In the genomic region with DNA sequence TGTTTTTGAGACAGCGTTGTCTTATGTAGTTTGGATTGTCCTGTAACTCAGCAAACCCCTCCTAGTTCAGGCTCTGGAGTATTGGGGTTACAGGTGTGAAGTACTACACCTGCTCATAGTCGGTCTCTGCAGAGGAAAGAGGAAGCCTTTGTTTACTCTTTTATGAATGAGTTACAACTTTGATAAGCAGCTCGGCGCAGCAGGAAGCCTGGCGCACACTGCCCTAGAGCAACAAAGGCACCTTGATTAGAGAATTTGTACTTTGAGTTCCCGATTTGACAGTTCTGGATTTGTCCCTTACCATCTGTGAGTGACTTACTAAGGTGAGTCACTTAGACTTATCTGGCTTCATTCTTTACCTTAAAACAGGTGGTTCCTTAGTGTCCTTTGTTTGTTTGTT, we compare ENCODE assay signal across 28 mouse cellular contexts. TPM values are rescaled to one million over a fixed set of nuclear protein-coding genes. Genes with fewer than 3 reads are reported as not detected.
A peak's percentile ranks its signal among the peaks of the same experiment; 100 is the strongest.
DNase-seq lines count a peak whose midpoint lies in the region; ATAC-seq and TF ChIP-seq lines count a peak whose summit lies in the region.
"Had no signal": no experiment of that assay in that cellular context is flagged by ENCODE, and none has a peak within 500 bp of the region (broad histone marks: within the 10 kb centered on the region; RNA-seq: fewer than 3 reads in every experiment).

No protein-coding gene starts in this region.

- H3K27me3 ChIP-seq in intestine, embryonic 14.5 days (replicated peaks; ENCODE audit: control insufficient read depth, insufficient read depth, low read length): no peaks in the 10 kb centered on the region
- H3K27me3 ChIP-seq in intestine, embryonic 15.5 days (replicated peaks): no peaks in the 10 kb centered on the region
- H3K27me3 ChIP-seq in stomach, embryonic 14.5 days (ENCODE audit: control insufficient read depth, insufficient read depth, low read length): no peaks in the 10 kb centered on the region
- no peaks in the 10 kb centered on the region for H3K27me3 ChIP-seq in stomach, postnatal 0 days (ENCODE audit: control insufficient read depth, insufficient read depth, low read length)
- H3K27me3 ChIP-seq: heart, embryonic 13.5 days had no signal

- no peak overlapping the region for H3K9ac ChIP-seq in intestine, embryonic 14.5 days (ENCODE audit: low read length)
- H3K9ac ChIP-seq in intestine, embryonic 15.5 days: no peak overlapping the region
- H3K9ac ChIP-seq in stomach, embryonic 14.5 days (replicated peaks; ENCODE audit: low read depth, low read length): no peak overlapping the region
- no peak overlapping the region for H3K9ac ChIP-seq in stomach, postnatal 0 days (ENCODE audit: low read length)
- H3K9ac ChIP-seq: embryonic facial prominence, embryonic 13.5 days; forebrain, embryonic 12.5 days; heart, embryonic 13.5 days; hindbrain, embryonic 14.5 days had no signal

- no peak for TF ChIP-seq EP300 in stomach, postnatal 0 days (optimal IDR thresholded peaks at IDR 0.05)

- H3K4me2 ChIP-seq in intestine, embryonic 14.5 days (ENCODE audit: low read length): no peak overlapping the region
- no peak overlapping the region for H3K4me2 ChIP-seq in intestine, embryonic 15.5 days (replicated peaks)
- H3K4me2 ChIP-seq in stomach, embryonic 14.5 days (replicated peaks; ENCODE audit: low read depth, low read length): no peak overlapping the region
- no peak overlapping the region for H3K4me2 ChIP-seq in stomach, postnatal 0 days (replicated peaks; ENCODE audit: low read depth)
- H3K4me2 ChIP-seq: embryonic facial prominence, embryonic 13.5 days; forebrain, embryonic 12.5 days; heart, embryonic 13.5 days; hindbrain, embryonic 14.5 days had no signal

- no peaks in the 10 kb centered on the region; the same call in 1 of the 2 replicates for H3K9me3 ChIP-seq in intestine, embryonic 14.5 days (ENCODE audit: control insufficient read depth, low read length)
- no peaks in the 10 kb centered on the region for H3K9me3 ChIP-seq in intestine, embryonic 15.5 days
- H3K9me3 ChIP-seq in stomach, embryonic 14.5 days (ENCODE audit: control insufficient read depth, low read depth, low read length): peaks cover 4% of the 10 kb centered on the region; the same call in 1 of the 2 replicates
- no peaks in the 10 kb centered on the region for H3K9me3 ChIP-seq in stomach, postnatal 0 days (ENCODE audit: control insufficient read depth, low read length)
- H3K9me3 ChIP-seq: heart, embryonic 10.5 days had no signal

- H3K4me1 ChIP-seq in intestine, embryonic 14.5 days (replicated peaks; ENCODE audit: control insufficient read depth, insufficient read depth, low read length): no peaks in the 10 kb centered on the region
- H3K4me1 ChIP-seq in intestine, embryonic 15.5 days (replicated peaks): no peaks in the 10 kb centered on the region
- H3K4me1 ChIP-seq in stomach, embryonic 14.5 days (ENCODE audit: control insufficient read depth, insufficient read depth, low read length): no peaks in the 10 kb centered on the region
- H3K4me1 ChIP-seq in stomach, postnatal 0 days (replicated peaks; ENCODE audit: control insufficient read depth, insufficient read depth): no peaks in the 10 kb centered on the region
- H3K4me1 ChIP-seq: embryonic facial prominence, embryonic 13.5 days had no signal

- ATAC-seq in intestine, embryonic 14.5 days (replicated peaks; ENCODE audit: low FRiP score, low TSS enrichment, low read depth): peak; percentile 67
- ATAC-seq in intestine, embryonic 15.5 days: peak; percentile 90
- peak; percentile 86 for ATAC-seq in stomach, embryonic 14.5 days (ENCODE audit: insufficient number of reproducible peaks, insufficient read depth, low FRiP score, low read depth)
- peak; percentile 92 for ATAC-seq in stomach, postnatal 0 days (ENCODE audit: low FRiP score, low TSS enrichment)
- ATAC-seq: activated CD4-positive, CD25-positive, alpha-beta regulatory T cell, adult 4 months; forebrain, embryonic 16.5 days had no signal

- WGBS in intestine, embryonic 14.5 days: 65% methylated on average over 6 of the region's 6 CpGs
- 56% methylated on average over 6 of the region's 6 CpGs for WGBS in intestine, embryonic 15.5 days
- 70% methylated on average over 6 of the region's 6 CpGs for WGBS in stomach, embryonic 14.5 days
- 53% methylated on average over 6 of the region's 6 CpGs for WGBS in stomach, postnatal 0 days

- TF ChIP-seq CTCF in stomach, postnatal 0 days (IDR thresholded peaks at IDR 0.05; ENCODE audit: low read depth): no peak
- TF ChIP-seq CTCF in layer of hippocampus, adult 2 months (conservative IDR thresholded peaks at IDR 0.05): no peak

- no peak for DNase-seq in intestine, embryonic 14.5 days (ENCODE audit: low spot score)
- DNase-seq in stomach, postnatal 0 days (ENCODE audit: low spot score): peak; percentile 73
- no peak for DNase-seq in retina, embryonic 14.5 days (ENCODE audit: low spot score)
- DNase-seq in layer of hippocampus, adult 2 months (ENCODE audit: low spot score in 2 of 2): no peak
- DNase-seq in left cerebral cortex, adult 8-10 months (ENCODE audit: low spot score in 2 of 2): no peak
- DNase-seq: adrenal gland, adult 8-10 months; adrenal gland, postnatal 25 days; cerebellum, adult 11-12 months; cerebellum, adult 8-10 months; cerebellum, postnatal 10 days; cerebellum, postnatal 36 days; embryo, embryonic 11 days; gastrocnemius, postnatal 10 days; gastrocnemius, postnatal 36 days; heart, adult 2 months; heart, postnatal 14 days; heart, postnatal 4 days had no signal

- no peaks in the 10 kb centered on the region for H3K36me3 ChIP-seq in intestine, embryonic 14.5 days (ENCODE audit: control insufficient read depth, insufficient read depth, low read length)
- no peaks in the 10 kb centered on the region for H3K36me3 ChIP-seq in intestine, embryonic 15.5 days
- H3K36me3 ChIP-seq in stomach, embryonic 14.5 days (ENCODE audit: control insufficient read depth, insufficient read depth, low read length): no peaks in the 10 kb centered on the region
- H3K36me3 ChIP-seq in stomach, postnatal 0 days (ENCODE audit: control insufficient read depth, insufficient read depth, low read length): no peaks in the 10 kb centered on the region
- H3K36me3 ChIP-seq: embryonic facial prominence, embryonic 10.5 days; embryonic facial prominence, embryonic 13.5 days; forebrain, embryonic 12.5 days; heart, embryonic 10.5 days; heart, embryonic 13.5 days had no signal

- H3K4me3 ChIP-seq in intestine, embryonic 14.5 days (ENCODE audit: low read depth, low read length): no peak overlapping the region
- H3K4me3 ChIP-seq in intestine, embryonic 15.5 days (replicated peaks): no peak overlapping the region
- no peak overlapping the region for H3K4me3 ChIP-seq in stomach, embryonic 14.5 days (ENCODE audit: low read depth, low read length)
- no peak overlapping the region for H3K4me3 ChIP-seq in stomach, postnatal 0 days (ENCODE audit: low read depth, low read length)
- H3K4me3 ChIP-seq in layer of hippocampus, adult 2 months: no peak overlapping the region
- H3K4me3 ChIP-seq: embryonic facial prominence, embryonic 10.5 days; embryonic facial prominence, embryonic 13.5 days; erythroblast, embryonic 14.5 days; forebrain, embryonic 12.5 days; heart, adult 2 months; heart, embryonic 10.5 days; heart, embryonic 13.5 days had no signal

- no peak overlapping the region for H3K27ac ChIP-seq in intestine, embryonic 14.5 days (ENCODE audit: low read depth)
- no peak overlapping the region for H3K27ac ChIP-seq in intestine, embryonic 15.5 days
- H3K27ac ChIP-seq in stomach, embryonic 14.5 days (ENCODE audit: low read length): no peak overlapping the region
- H3K27ac ChIP-seq in stomach, postnatal 0 days (replicated peaks): no peak overlapping the region
- H3K27ac ChIP-seq in layer of hippocampus, adult 2 months: no peak overlapping the region
- H3K27ac ChIP-seq: embryonic facial prominence, embryonic 10.5 days; embryonic facial prominence, embryonic 13.5 days; forebrain, embryonic 12.5 days; heart, adult 2 months; heart, embryonic 10.5 days; heart, embryonic 13.5 days; hindbrain, embryonic 14.5 days had no signal

RNA-seq across cellular contexts. Expression of gene Spred2, which starts 12.0 kb away (rescaled TPM):
- polyA plus RNA-seq in intestine, embryonic 14.5 days (2014; fragmentation: Nextera tagmentation; extraction: Ambion mirVana): 7.2 and 8.4 TPM in 2 replicates
- 6.8 and 7.1 TPM in 2 replicates for polyA plus RNA-seq in intestine, embryonic 15.5 days (2015; fragmentation: Nextera tagmentation; extraction: Ambion mirVana)
- 7.9 and 9.6 TPM in 2 replicates for polyA plus RNA-seq in stomach, embryonic 14.5 days (2014; fragmentation: Nextera tagmentation; extraction: Ambion mirVana)
- polyA plus RNA-seq in stomach, postnatal 0 days (2015; fragmentation: Nextera tagmentation; extraction: Ambion mirVana): 3.5 and 3.6 TPM in 2 replicates
- 10 to 100 TPM; 88.2 to 89.4 TPM for total RNA-seq in layer of hippocampus, adult 2 months (2021)
- 10 to 100 TPM; 66.8 to 82.4 (median 72.3) TPM for total RNA-seq in left cerebral cortex, adult 8-10 months (2022)
